Mouse (Mus musculus) heart, embryonic 11.5 days (tissue): ENCODE measurements at regions not wholly inside any gene's neighbourhood (a gene's known extent, or its start where the extent isn't known, plus 50 kb on each side); places are given as distances from the start of the nearest gene placed in this dataset.

ENCODE experiments used
- ATAC-seq: fragments of 200-750 bp; cut with Nextera tagmentation; replicated peaks from 2 replicates; pipeline ENCODE4 v1.8.0; 2017; ENCODE audit warnings: moderate library complexity; ENCODE audit not compliant: insufficient number of reproducible peaks, low FRiP score, low TSS enrichment
- H3K27ac ChIP-seq: fragments of 300-500 bp; sonication (generic); 2 replicates; pipeline ENCODE4 v1.5.1; 2014; ENCODE audit warnings: mild to moderate bottlenecking, low read depth, low read length
- H3K27me3 ChIP-seq: fragments of 300-500 bp; sonication (generic); 2 replicates; pipeline ENCODE4 v1.6.1; 2014; ENCODE audit warnings: mild to moderate bottlenecking, low read length, mixed read lengths; ENCODE audit not compliant: control insufficient read depth, insufficient read depth
- H3K36me3 ChIP-seq: fragments of 300-500 bp; sonication (generic); 2 replicates; pipeline ENCODE4 v1.6.1; 2014; ENCODE audit warnings: mild to moderate bottlenecking, low read length, moderate library complexity, mixed read lengths; ENCODE audit not compliant: control insufficient read depth, insufficient read depth
- H3K4me1 ChIP-seq: fragments of 300-500 bp; sonication (generic); 2 replicates; pipeline ENCODE4 v1.6.1; 2014; ENCODE audit warnings: low read length; ENCODE audit not compliant: control insufficient read depth, insufficient read depth
- H3K4me2 ChIP-seq: fragments of 300-500 bp; sonication (generic); 2 replicates; pipeline ENCODE4 v1.6.1; 2014; ENCODE audit warnings: mild to moderate bottlenecking, moderate library complexity
- H3K4me3 ChIP-seq: fragments of 300-500 bp; sonication (generic); 2 replicates; pipeline ENCODE4 v1.5.1; 2014; ENCODE audit warnings: low read depth, low read length
- H3K9ac ChIP-seq: fragments of 300-500 bp; sonication (generic); 2 replicates; pipeline ENCODE4 v1.6.1; 2014; ENCODE audit warnings: mild to moderate bottlenecking, low read depth, low read length, moderate library complexity
- H3K9me3 ChIP-seq: fragments of 300-500 bp; sonication (generic); replicated peaks from 2 replicates; pipeline ENCODE4 v1.6.1; 2016; ENCODE audit warnings: low read length; ENCODE audit not compliant: control insufficient read depth
- WGBS: fragments of 180-500 bp; shearing (Covaris S2); extraction: QIAGEN DNeasy Blood & Tissue Kit; methylation state at CpG from one replicate; pipeline ENCODE4 v1.1.7; 2014; ENCODE audit not compliant: insufficient replicate concordance; 5-methylcytosine and 5-hydroxymethylcytosine counted together

DNA sequence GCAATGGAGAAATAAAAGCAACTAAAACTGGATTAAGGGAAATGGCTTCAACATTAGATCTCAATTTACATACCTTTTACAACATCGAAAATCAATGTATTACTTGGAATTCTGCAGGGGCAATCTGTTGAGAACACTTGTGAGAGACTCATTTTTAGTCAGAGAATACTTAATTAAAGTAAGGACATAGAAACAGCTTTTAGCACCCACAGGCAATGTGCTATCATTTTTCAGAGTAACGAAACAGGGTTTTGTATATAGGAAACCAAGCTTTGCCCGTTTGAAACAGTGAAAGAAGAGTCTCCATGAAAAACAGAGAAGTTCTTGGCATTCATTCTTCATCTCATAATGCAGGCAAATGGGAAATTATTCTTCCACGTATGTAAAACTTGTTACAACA is 196.4 kb downstream of the Tdrd3 start:
- H3K27me3 ChIP-seq: no peaks in the 10 kb centered on the region
- no peak overlapping the region for H3K9ac ChIP-seq
- H3K9me3 ChIP-seq: no peaks in the 10 kb centered on the region
- H3K4me1 ChIP-seq: no peaks in the 10 kb centered on the region
- no peaks in the 10 kb centered on the region for H3K36me3 ChIP-seq
- no peak overlapping the region for H3K4me3 ChIP-seq
- no peak for ATAC-seq
- WGBS: 75% methylated on average over 4 of the region's 4 CpGs
- H3K27ac ChIP-seq: no peak overlapping the region
- H3K4me2 ChIP-seq: no peak overlapping the region

GRCm38 (mm10) chr14:87619368-87620035 is 203.1 kb downstream of the Tdrd3 start:
- WGBS: 70% methylated on average over 5 of the region's 5 CpGs
- H3K36me3 ChIP-seq: no peaks in the 10 kb centered on the region
- H3K27me3 ChIP-seq: no peaks in the 10 kb centered on the region
- no peak overlapping the region for H3K4me3 ChIP-seq
- H3K4me1 ChIP-seq: no peaks in the 10 kb centered on the region
- no peak overlapping the region for H3K27ac ChIP-seq
- H3K4me2 ChIP-seq: no peak overlapping the region
- no peak for ATAC-seq
- no peak overlapping the region for H3K9ac ChIP-seq
- H3K9me3 ChIP-seq: no peaks in the 10 kb centered on the region

GRCm38 (mm10) chr14:87631078-87631813 is 214.8 kb downstream of the Tdrd3 start:
- Histone ChIP-seq H3K4me3 (no peak overlapping the region), H3K27me3 (no peaks in the 10 kb centered on the region), H3K4me2 (no peak overlapping the region), H3K9ac (no peak overlapping the region), H3K36me3 (no peaks in the 10 kb centered on the region), H3K4me1 (no peaks in the 10 kb centered on the region), H3K9me3 (no peaks in the 10 kb centered on the region), H3K27ac (no peak overlapping the region)
- no peak for ATAC-seq
- 74% methylated on average over 7 of the region's 7 CpGs for WGBS

GRCm38 (mm10) chr14:87634596-87634995 is 218.2 kb downstream of the Tdrd3 start:
- Histone ChIP-seq H3K4me2 (no peak overlapping the region), H3K9me3 (no peaks in the 10 kb centered on the region), H3K27ac (no peak overlapping the region), H3K4me3 (no peak overlapping the region), H3K9ac (no peak overlapping the region), H3K27me3 (no peaks in the 10 kb centered on the region), H3K4me1 (no peaks in the 10 kb centered on the region), H3K36me3 (no peaks in the 10 kb centered on the region)
- 48% methylated on average over 3 of the region's 3 CpGs for WGBS
- no peak for ATAC-seq

GRCm38 (mm10) chr14:87637131-87637530 is 220.7 kb downstream of the Tdrd3 start:
- WGBS: 87% methylated on average over 2 of the region's 2 CpGs
- Histone ChIP-seq H3K27ac (no peak overlapping the region), H3K9me3 (no peaks in the 10 kb centered on the region), H3K4me1 (no peaks in the 10 kb centered on the region), H3K4me2 (no peak overlapping the region), H3K4me3 (no peak overlapping the region), H3K36me3 (no peaks in the 10 kb centered on the region), H3K9ac (no peak overlapping the region), H3K27me3 (no peaks in the 10 kb centered on the region)
- ATAC-seq: no peak

DNA sequence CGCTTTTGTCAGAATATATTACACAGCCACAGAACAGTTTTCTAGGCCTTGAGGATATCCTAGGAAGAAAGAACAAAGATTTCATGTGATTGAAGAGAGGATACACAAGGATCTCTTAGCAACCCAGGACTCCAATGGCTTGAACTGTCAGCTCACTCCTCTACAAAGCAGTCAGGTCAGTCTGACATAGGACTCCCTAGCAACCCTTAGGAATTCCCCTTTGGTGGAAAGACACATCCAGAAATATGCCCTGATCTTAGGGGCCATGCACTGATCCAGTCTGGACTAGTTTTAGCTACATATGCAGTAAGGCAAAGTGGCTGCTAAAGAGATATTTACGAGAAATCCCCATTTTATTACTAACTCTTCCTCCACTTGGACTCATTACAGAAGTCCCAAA is 251.5 kb downstream of the Tdrd3 start:
- Histone ChIP-seq H3K4me2 (no peak overlapping the region), H3K27ac (no peak overlapping the region), H3K27me3 (no peaks in the 10 kb centered on the region), H3K9ac (no peak overlapping the region), H3K9me3 (no peaks in the 10 kb centered on the region), H3K4me3 (no peak overlapping the region), H3K4me1 (no peaks in the 10 kb centered on the region), H3K36me3 (no peaks in the 10 kb centered on the region)
- ATAC-seq: no peak
- 83% methylated on average over 2 of the region's 2 CpGs for WGBS

DNA sequence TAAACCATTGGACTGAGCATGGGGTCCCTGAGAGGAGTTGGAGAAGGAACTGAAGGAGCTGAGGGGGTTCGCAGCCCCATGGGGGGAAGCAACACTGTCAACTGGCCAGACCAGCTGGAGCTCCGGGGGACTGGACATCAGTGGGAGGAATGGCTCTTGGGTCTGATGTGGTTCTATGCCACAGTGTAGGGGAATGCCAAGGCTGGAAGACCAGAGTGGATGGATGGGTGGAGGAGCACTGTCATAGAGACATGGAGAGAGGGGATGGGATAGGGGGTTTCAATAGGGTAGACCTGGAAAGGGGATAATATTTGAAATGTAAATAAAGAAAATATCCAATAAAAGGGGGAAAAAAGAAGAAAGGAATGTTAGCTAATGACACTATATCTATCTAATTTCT is 253.1 kb downstream of the Tdrd3 start:
- Histone ChIP-seq H3K9ac (no peak overlapping the region), H3K27ac (no peak overlapping the region), H3K4me1 (no peaks in the 10 kb centered on the region), H3K4me2 (no peak overlapping the region), H3K4me3 (no peak overlapping the region), H3K9me3 (no peaks in the 10 kb centered on the region), H3K27me3 (no peaks in the 10 kb centered on the region), H3K36me3 (no peaks in the 10 kb centered on the region)
- ATAC-seq: no peak
- WGBS: 83% methylated on average over 2 of the region's 2 CpGs

DNA sequence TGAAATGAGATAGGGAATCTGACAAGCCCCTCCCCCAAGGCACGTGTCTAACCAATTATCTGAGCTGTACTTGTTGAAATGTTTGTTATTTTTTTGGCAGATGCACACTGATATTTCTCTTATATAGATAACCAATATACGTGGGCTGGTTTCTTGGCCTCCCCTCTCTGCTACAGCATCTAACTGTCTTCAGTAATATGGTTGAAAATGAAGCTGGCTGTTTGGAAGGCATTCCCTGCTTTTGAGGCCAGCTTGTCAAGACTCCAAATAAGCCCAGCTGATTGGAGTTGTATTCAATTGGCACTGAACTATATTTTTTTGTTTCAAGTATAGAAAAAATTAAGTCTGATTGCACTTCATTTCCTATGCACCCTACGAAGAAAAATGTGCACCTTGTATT is 264.3 kb downstream of the Tdrd3 start:
- no peak overlapping the region for H3K9ac ChIP-seq

More for the DNA sequence above, 264.3 kb downstream of the Tdrd3 start:
- no peaks in the 10 kb centered on the region for H3K27me3 ChIP-seq
- H3K9me3 ChIP-seq: no peaks in the 10 kb centered on the region
- 66% methylated on average over 3 of the region's 3 CpGs for WGBS
- H3K4me3 ChIP-seq: no peak overlapping the region
- no peak overlapping the region for H3K27ac ChIP-seq
- H3K4me1 ChIP-seq: no peaks in the 10 kb centered on the region
- no peak overlapping the region for H3K4me2 ChIP-seq
- no peak for ATAC-seq
- H3K36me3 ChIP-seq: no peaks in the 10 kb centered on the region
